Mouse (Mus musculus) induced T-regulatory cell, adult 2 months (primary cell): Measurements from ENCODE around the gene Myo1f.

ENCODE experiments used
- DNase-seq: peaks from one replicate; pipeline ENCODE4 v3.0.0-alpha.2; 2012; ENCODE audit warnings: low read depth

The Myo1f gene

DNA sequence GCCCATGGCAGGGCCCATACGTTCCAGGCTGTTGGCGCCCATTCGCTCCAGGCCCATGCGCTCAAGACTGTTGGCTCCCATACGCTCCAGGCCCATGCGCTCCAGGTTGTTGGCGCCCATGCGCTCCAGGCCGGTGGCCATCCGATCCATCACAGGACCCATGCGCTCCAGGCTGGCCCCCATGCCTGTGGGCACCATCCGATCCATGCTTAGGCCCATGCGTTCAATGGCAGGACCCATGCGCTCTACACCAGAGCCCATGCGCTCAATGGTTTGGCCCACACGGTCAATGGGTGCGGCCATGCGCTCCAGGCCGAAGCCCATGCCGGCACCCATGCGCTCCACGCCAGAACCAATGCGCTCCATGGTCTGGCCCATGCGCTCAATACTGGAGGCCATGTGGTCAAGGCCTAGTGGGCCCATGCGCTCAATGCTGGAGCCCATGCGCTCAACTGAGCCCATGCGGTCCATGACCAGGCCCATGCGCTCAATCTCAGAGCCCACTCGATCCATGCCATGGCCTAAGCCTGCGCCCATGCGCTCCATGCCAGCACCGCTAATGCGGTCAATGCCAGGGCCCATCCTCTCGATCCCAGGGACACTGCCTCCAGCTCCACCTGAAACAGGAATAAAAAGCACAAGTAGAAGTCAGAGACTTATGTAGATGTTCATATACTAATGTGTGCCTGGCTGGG lies 94.4 kb downstream of the Myo1f start:
- no peak for DNase-seq
